Mouse (Mus musculus): Measurements from ENCODE around the gene Man2a1. TPM values are rescaled to one million over a fixed set of nuclear protein-coding genes. Genes with fewer than 3 reads are reported as not detected.

The Man2a1 gene
- polyA plus RNA-seq, 1 experiment, result 21.3 TPM

DNA sequence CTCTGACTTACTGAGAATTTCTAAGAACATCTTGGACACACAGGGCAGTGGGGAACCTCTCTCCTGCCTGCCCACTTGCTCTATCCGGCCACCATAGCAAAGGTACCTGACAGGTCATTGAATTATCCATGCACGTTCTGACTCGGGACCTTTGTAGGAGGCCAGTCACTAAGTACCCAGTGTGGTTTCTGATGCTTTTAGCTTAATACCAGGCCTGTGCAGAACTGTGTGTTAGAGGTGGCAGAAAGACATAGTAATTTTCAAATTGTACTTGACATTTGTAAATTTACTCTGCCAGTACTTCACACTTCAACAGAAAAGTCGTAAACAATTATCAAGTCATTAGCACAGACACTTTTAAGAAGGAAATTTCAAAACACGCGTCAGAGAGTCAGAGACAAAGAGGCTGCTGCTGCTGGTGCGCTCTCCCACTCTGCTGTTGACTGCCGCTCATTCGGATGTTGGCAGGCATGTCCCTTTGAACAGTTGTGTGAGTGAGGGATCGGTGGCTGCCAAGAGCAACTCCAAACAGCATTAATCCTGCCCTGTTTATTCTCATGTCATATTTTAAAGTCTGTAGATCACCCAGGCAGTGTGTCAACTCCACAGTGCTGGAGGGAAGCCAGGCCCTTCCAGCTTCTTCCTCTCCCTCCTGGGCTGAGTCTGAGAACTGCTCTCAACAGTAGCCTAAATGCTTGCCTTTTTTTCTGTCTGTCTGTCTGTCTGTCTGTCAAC is 76.4 kb downstream of the Man2a1 start:
- no peak for TF ChIP-seq POLR2A (IDR thresholded peaks at IDR 0.05; ENCODE audit: control insufficient read depth, extremely low read depth, insufficient read depth, low read length, poor library complexity)
- no peak for TF ChIP-seq CTCF (IDR thresholded peaks at IDR 0.05; ENCODE audit: borderline replicate concordance, control insufficient read depth, extremely low read depth, insufficient read depth, low read length, poor library complexity)
- peaks cover 47% of the 10 kb centered on the region for H3K36me3 ChIP-seq (ENCODE audit: control insufficient read depth, insufficient read depth, low read length)
- no peak overlapping the region for H3K4me3 ChIP-seq (ENCODE audit: control insufficient read depth, insufficient read depth, low read length)
- 94% methylated on average over 10 of the region's 10 CpGs for WGBS
- DNase-seq, result no peak
- no peak overlapping the region for H3K27ac ChIP-seq (ENCODE audit: control insufficient read depth, insufficient read depth, low read length)
- no peaks in the 10 kb centered on the region for H3K27me3 ChIP-seq (ENCODE audit: control insufficient read depth, insufficient read depth, low read length)
- H3K4me1 ChIP-seq (replicated peaks; ENCODE audit: control insufficient read depth, insufficient read depth, low read length), result no peaks in the 10 kb centered on the region

DNA sequence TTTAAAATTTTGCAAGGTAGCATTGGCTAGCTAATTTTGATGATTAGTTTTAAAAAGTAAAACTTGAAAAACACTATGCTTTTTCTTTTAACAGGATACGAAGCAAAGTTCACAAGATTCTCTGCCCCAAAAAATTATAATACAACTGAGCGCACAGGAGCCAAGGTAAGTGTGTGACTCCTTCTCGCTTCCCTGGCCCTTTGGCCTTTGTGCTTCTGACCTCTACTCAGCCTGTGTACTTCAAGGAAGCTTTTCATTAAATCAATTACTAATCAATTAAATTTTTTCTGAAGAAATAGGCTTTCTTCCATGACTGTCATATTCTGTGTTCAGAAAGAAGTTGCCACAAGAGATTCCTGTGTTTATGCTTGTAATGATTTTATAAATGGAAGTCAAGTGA is 80.9 kb downstream of the Man2a1 start:
- no peak for DNase-seq
- Histone ChIP-seq H3K36me3 (ENCODE audit: control insufficient read depth, insufficient read depth, low read length) (peaks cover 29% of the 10 kb centered on the region), H3K4me3 (ENCODE audit: control insufficient read depth, insufficient read depth, low read length) (no peak overlapping the region), H3K4me1 (replicated peaks; ENCODE audit: control insufficient read depth, insufficient read depth, low read length) (no peaks in the 10 kb centered on the region), H3K27ac (ENCODE audit: control insufficient read depth, insufficient read depth, low read length) (no peak overlapping the region), H3K27me3 (ENCODE audit: control insufficient read depth, insufficient read depth, low read length) (no peaks in the 10 kb centered on the region)
- TF ChIP-seq POLR2A (IDR thresholded peaks at IDR 0.05; ENCODE audit: control insufficient read depth, extremely low read depth, insufficient read depth, low read length, poor library complexity), result no peak
- no peak for TF ChIP-seq CTCF (IDR thresholded peaks at IDR 0.05; ENCODE audit: borderline replicate concordance, control insufficient read depth, extremely low read depth, insufficient read depth, low read length, poor library complexity)
- 98% methylated on average over 3 of the region's 3 CpGs for WGBS

DNA sequence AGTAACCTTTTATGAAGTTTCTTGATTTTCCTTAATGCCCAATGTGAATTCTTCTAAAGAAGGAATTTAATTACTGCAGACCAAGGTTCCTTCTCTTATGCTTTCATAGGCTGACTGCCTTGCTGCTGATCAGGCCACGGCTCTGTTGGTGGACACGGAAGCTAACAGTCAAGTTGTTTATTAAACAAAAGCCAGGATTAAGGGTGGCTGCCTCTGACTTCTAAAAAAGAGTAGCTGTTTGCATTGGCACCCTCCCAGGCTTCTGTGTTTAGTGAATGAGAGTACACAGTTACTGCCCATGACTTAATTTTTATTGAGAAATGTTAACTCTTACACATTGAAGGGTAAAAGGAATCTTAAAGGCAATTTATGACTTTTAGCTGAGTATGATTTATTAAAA is 81.4 kb downstream of the Man2a1 start:
- Histone ChIP-seq H3K27ac (ENCODE audit: control insufficient read depth, insufficient read depth, low read length) (no peak overlapping the region), H3K4me3 (ENCODE audit: control insufficient read depth, insufficient read depth, low read length) (no peak overlapping the region), H3K4me1 (replicated peaks; ENCODE audit: control insufficient read depth, insufficient read depth, low read length) (no peaks in the 10 kb centered on the region), H3K27me3 (ENCODE audit: control insufficient read depth, insufficient read depth, low read length) (no peaks in the 10 kb centered on the region), H3K36me3 (ENCODE audit: control insufficient read depth, insufficient read depth, low read length) (peaks cover 25% of the 10 kb centered on the region)
- no peak for TF ChIP-seq CTCF (IDR thresholded peaks at IDR 0.05; ENCODE audit: borderline replicate concordance, control insufficient read depth, extremely low read depth, insufficient read depth, low read length, poor library complexity)
- no peak for TF ChIP-seq POLR2A (IDR thresholded peaks at IDR 0.05; ENCODE audit: control insufficient read depth, extremely low read depth, insufficient read depth, low read length, poor library complexity)
- WGBS, result 90% methylated on average over 2 of the region's 2 CpGs
- no peak for DNase-seq

DNA sequence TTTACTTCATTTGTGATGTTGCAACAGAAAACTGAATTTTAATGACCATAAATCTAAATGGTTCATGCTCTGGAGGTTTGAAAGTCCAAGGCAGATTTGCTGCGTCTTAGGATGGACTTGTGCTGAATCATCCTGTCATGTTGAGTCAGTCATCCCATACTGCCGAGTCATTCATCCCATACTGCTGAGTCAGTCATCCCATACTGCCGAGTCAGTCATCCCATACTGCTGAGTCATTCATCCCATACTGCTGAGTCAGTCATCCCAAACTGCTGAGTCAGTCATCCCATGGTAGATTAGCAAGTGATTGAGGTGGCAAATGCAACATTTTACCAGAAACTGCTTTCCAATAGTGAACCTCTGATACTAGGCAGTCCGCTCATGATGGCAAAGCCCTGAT is 83.6 kb downstream of the Man2a1 start:
- 98% methylated on average over 4 of the region's 4 CpGs for WGBS
- no peaks in the 10 kb centered on the region for H3K4me1 ChIP-seq (replicated peaks; ENCODE audit: control insufficient read depth, insufficient read depth, low read length)
- TF ChIP-seq POLR2A (IDR thresholded peaks at IDR 0.05; ENCODE audit: control insufficient read depth, extremely low read depth, insufficient read depth, low read length, poor library complexity) (no peak), CTCF (IDR thresholded peaks at IDR 0.05; ENCODE audit: borderline replicate concordance, control insufficient read depth, extremely low read depth, insufficient read depth, low read length, poor library complexity) (no peak)
- H3K27ac ChIP-seq (ENCODE audit: control insufficient read depth, insufficient read depth, low read length), result no peak overlapping the region
- H3K36me3 ChIP-seq (ENCODE audit: control insufficient read depth, insufficient read depth, low read length), result peaks cover 29% of the 10 kb centered on the region
- no peak overlapping the region for H3K4me3 ChIP-seq (ENCODE audit: control insufficient read depth, insufficient read depth, low read length)
- no peak for DNase-seq
- H3K27me3 ChIP-seq (ENCODE audit: control insufficient read depth, insufficient read depth, low read length), result no peaks in the 10 kb centered on the region

DNA sequence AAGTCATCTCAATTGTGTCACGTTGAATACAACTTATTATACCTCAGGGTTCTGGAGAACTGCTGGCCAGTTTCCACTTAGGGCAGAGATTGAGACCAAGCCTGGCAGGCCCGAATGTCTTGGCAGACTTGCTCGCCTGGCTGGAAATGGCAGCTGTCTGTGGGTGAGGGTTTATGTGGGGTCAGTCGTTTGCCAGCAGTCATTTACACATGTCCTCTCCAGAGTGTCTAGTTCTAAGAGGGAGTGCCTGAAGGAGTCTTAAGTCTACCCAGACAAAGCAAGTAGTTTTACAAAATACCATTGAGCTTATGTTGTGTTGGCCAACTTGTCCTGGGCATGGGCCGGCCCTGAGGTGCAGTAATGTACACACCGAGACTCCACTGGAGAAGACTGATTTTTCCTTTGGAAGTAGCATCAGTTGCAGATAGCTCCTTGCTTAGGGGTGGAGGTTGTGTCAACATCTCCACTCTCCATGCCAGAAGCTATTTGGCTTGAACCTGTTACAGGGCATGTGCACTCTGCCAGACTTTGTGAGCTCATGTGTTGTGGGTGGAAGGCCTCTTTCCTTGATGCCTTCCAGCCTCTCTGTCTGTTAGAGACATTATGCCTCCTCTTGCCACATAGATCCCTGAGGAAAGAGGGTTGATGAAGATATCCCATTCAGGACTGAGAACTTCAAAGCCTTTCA is 84.8 kb downstream of the Man2a1 start:
- WGBS, result 96% methylated on average over 6 of the region's 6 CpGs
- no peak for DNase-seq

DNA sequence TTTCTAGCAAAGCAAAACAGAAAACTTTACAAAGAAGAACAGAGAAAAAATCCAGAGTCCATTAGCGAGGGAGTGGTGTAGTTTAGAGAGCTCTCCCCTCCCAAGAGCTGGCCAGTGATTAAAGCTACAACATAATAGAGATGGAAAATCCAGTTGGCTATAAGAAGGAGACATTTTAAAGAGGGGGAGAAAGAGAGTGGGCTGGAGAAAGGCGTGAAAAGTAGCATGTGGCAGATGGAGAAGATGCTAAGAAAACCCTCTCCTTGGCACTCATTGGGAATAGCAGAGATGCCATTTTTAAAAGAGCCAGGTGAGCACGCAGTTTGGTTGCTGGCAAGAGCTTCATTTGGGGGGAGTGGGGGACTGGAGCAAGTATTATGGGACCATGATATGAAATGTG is 89.1 kb downstream of the Man2a1 start:
- DNase-seq, result no peak
- TF ChIP-seq POLR2A (IDR thresholded peaks at IDR 0.05; ENCODE audit: control insufficient read depth, extremely low read depth, insufficient read depth, low read length, poor library complexity), result no peak
- no peak for TF ChIP-seq CTCF (IDR thresholded peaks at IDR 0.05; ENCODE audit: borderline replicate concordance, control insufficient read depth, extremely low read depth, insufficient read depth, low read length, poor library complexity)
- H3K27ac ChIP-seq (ENCODE audit: control insufficient read depth, insufficient read depth, low read length), result no peak overlapping the region
- H3K36me3 ChIP-seq (ENCODE audit: control insufficient read depth, insufficient read depth, low read length), result peaks cover 20% of the 10 kb centered on the region
- WGBS, result 97% methylated on average over 3 of the region's 3 CpGs
- no peaks in the 10 kb centered on the region for H3K27me3 ChIP-seq (ENCODE audit: control insufficient read depth, insufficient read depth, low read length)
- H3K4me3 ChIP-seq (ENCODE audit: control insufficient read depth, insufficient read depth, low read length), result no peak overlapping the region
- no peaks in the 10 kb centered on the region for H3K4me1 ChIP-seq (replicated peaks; ENCODE audit: control insufficient read depth, insufficient read depth, low read length)

More for the DNA sequence above, 84.8 kb downstream of the Man2a1 start:
- Histone ChIP-seq H3K36me3 (ENCODE audit: control insufficient read depth, insufficient read depth, low read length) (peaks cover 29% of the 10 kb centered on the region), H3K27me3 (ENCODE audit: control insufficient read depth, insufficient read depth, low read length) (no peaks in the 10 kb centered on the region), H3K4me1 (replicated peaks; ENCODE audit: control insufficient read depth, insufficient read depth, low read length) (no peaks in the 10 kb centered on the region), H3K27ac (ENCODE audit: control insufficient read depth, insufficient read depth, low read length) (no peak overlapping the region), H3K4me3 (ENCODE audit: control insufficient read depth, insufficient read depth, low read length) (no peak overlapping the region)
- TF ChIP-seq POLR2A (IDR thresholded peaks at IDR 0.05; ENCODE audit: control insufficient read depth, extremely low read depth, insufficient read depth, low read length, poor library complexity), result no peak
- TF ChIP-seq CTCF (IDR thresholded peaks at IDR 0.05; ENCODE audit: borderline replicate concordance, control insufficient read depth, extremely low read depth, insufficient read depth, low read length, poor library complexity), result no peak
